Mouse (Mus musculus) embryonic facial prominence, embryonic 13.5 days (tissue): Measurements from ENCODE around the gene Clvs2. TPM values are rescaled to one million over a fixed set of nuclear protein-coding genes. Genes with fewer than 3 reads are reported as not detected.
A peak's percentile ranks its signal among the peaks of the same experiment; 100 is the strongest.

Experiments used
- ATAC-seq: fragments of 200-750 bp; cut with Nextera tagmentation; 2 replicates; pipeline ENCODE4 v1.8.0; 2017; ENCODE audit warnings: low read depth; ENCODE audit not compliant: insufficient number of reproducible peaks, insufficient read depth, low FRiP score, low TSS enrichment
- H3K27ac ChIP-seq: fragments of 300-500 bp; sonication (generic); 2 replicates; pipeline ENCODE4 v1.5.1; 2015; ENCODE audit warnings: moderate library complexity, mild to moderate bottlenecking, inconsistent platforms
- H3K27me3 ChIP-seq: fragments of 300-500 bp; sonication (generic); 2 replicates; pipeline ENCODE4 v1.6.1; 2015; ENCODE audit warnings: mild to moderate bottlenecking, inconsistent platforms
- H3K36me3 ChIP-seq: fragments of 300-500 bp; sonication (generic); 2 replicates; pipeline ENCODE4 v1.6.1; 2015; ENCODE audit warnings: mild to moderate bottlenecking, inconsistent platforms
- H3K4me1 ChIP-seq: fragments of 300-500 bp; sonication (generic); 2 replicates; pipeline ENCODE4 v1.6.1; 2015; ENCODE audit warnings: inconsistent platforms
- H3K4me2 ChIP-seq: fragments of 300-500 bp; sonication (generic); 2 replicates; pipeline ENCODE4 v1.6.1; 2015; ENCODE audit warnings: moderate library complexity, mild to moderate bottlenecking, inconsistent platforms
- H3K4me3 ChIP-seq: fragments of 300-500 bp; sonication (generic); 2 replicates; pipeline ENCODE4 v1.5.1; 2015; ENCODE audit warnings: mild to moderate bottlenecking, inconsistent platforms
- H3K9ac ChIP-seq: fragments of 300-500 bp; sonication (generic); 2 replicates; pipeline ENCODE4 v1.6.1; 2015; ENCODE audit warnings: mild to moderate bottlenecking, inconsistent platforms
- H3K9me3 ChIP-seq: fragments of 300-500 bp; sonication (generic); 2 replicates; pipeline ENCODE4 v1.6.1; 2016; ENCODE audit warnings: inconsistent platforms
- WGBS: fragments of 180-500 bp; shearing (Covaris S2); methylation state at CpG from one replicate; pipeline ENCODE4 v1.1.7; 2015; ENCODE audit warnings: mixed read lengths; 5-methylcytosine and 5-hydroxymethylcytosine counted together
- polyA plus RNA-seq: library from polyadenylated mRNA; unstranded; fragments of >200 nt; fragmentation: Nextera tagmentation; extraction: Ambion mirVana; gene quantifications from 2 replicates; pipeline ENCODE4 v1.2.1, GENCODE M21; 2015

Clvs2 gene
- polyA plus RNA-seq: 0.07 TPM in 1 of 2 replicates, not detected in the other

- Histone ChIP-seq H3K4me3 (peak within 1 kb of the TSS; percentile 43), H3K9me3 (no peaks in the 10 kb centered on the region), H3K27me3 (peaks cover 29% of the 10 kb centered on the region), H3K27ac (no peak within 1 kb of the TSS), H3K9ac (peak within 1 kb of the TSS; percentile 67), H3K4me1 (peaks cover 6% of the 10 kb centered on the region; the same call in 1 of the 2 replicates), H3K36me3 (no peaks in the 10 kb centered on the region), H3K4me2 (peak within 1 kb of the TSS; percentile 79)
- 1% methylated on average over 37 of the region's 37 CpGs for WGBS
- ATAC-seq: no peak
Observed at GRCm38 (mm10) chr10:33624131-33624879, at the start of gene Clvs2. Clvs2 (minus strand) TSS chr10:33624769.

DNA sequence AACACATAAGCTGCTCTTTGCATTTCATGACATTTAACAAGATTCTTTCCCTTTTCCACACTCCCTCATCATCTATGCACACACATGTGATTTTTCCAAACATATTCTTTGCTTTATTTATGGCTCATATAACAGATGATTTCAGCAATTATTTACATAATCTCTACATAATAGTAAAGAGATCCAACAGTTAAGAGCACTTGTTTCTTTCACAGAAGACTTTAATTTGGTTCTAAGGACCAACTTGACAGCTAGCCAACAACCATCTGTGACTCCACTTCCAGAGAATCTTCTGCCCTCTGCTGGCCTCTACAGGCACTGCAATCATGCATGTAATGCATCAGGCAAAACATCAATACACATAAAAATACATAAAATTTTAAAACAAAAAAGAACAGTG, 28.6 kb upstream of the Clvs2 start:
- H3K4me2 ChIP-seq: no peak overlapping the region
- no peaks in the 10 kb centered on the region for H3K4me1 ChIP-seq
- no peak for ATAC-seq
- no peak overlapping the region for H3K27ac ChIP-seq
- H3K36me3 ChIP-seq: no peaks in the 10 kb centered on the region
- no peak overlapping the region for H3K4me3 ChIP-seq
- H3K27me3 ChIP-seq: no peaks in the 10 kb centered on the region
- H3K9me3 ChIP-seq: no peaks in the 10 kb centered on the region
- H3K9ac ChIP-seq: no peak overlapping the region

GRCm38 (mm10) chr10:33623577-33623991, 985 bp downstream of the Clvs2 start:
- 15% methylated on average over 6 of the region's 6 CpGs for WGBS
- Histone ChIP-seq H3K27me3 (peaks cover 29% of the 10 kb centered on the region), H3K9ac (peak overlapping the region; percentile 67; the same call in 1 of the 2 replicates), H3K36me3 (no peaks in the 10 kb centered on the region), H3K27ac (no peak overlapping the region), H3K4me3 (no peak overlapping the region), H3K4me2 (peak overlapping the region; percentile 79), H3K9me3 (no peaks in the 10 kb centered on the region), H3K4me1 (peaks cover 6% of the 10 kb centered on the region; the same call in 1 of the 2 replicates)
- ATAC-seq: no peak

DNA sequence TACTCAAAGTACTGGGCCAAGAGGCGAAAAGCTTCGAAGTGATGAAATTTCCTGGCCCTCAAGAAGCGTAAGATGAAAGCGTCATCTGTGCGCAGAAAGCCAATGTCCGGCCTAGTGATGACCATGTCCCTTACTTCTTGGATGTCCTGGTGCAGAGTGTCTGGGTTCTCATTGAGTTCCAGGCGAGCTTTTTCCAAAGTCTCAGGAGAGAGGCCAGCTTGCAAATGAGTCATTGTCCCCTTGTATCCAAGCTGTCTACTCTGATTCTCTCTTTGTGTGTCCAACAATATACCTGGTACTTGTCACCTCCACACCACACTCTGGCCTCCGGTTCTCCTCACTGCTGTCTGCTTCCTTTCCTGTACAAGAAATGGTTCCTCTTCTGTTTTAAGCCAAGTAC, 1.9 kb downstream of the Clvs2 start:
- peaks cover 29% of the 10 kb centered on the region for H3K27me3 ChIP-seq
- 92% methylated on average over 8 of the region's 8 CpGs for WGBS
- no peaks in the 10 kb centered on the region for H3K36me3 ChIP-seq
- no peaks in the 10 kb centered on the region for H3K9me3 ChIP-seq
- ATAC-seq: no peak
- peaks cover 6% of the 10 kb centered on the region; the same call in 1 of the 2 replicates for H3K4me1 ChIP-seq
- H3K4me2 ChIP-seq: no peak overlapping the region
- no peak overlapping the region for H3K9ac ChIP-seq
- no peak overlapping the region for H3K27ac ChIP-seq
- H3K4me3 ChIP-seq: no peak overlapping the region

GRCm38 (mm10) chr10:33616207-33616606, 8.4 kb downstream of the Clvs2 start:
- WGBS: 73% methylated on average over 2 of the region's 2 CpGs
- H3K9me3 ChIP-seq: no peaks in the 10 kb centered on the region
- H3K27me3 ChIP-seq: no peaks in the 10 kb centered on the region
- no peak overlapping the region for H3K27ac ChIP-seq
- no peak overlapping the region for H3K4me3 ChIP-seq
- ATAC-seq: no peak
- no peak overlapping the region for H3K9ac ChIP-seq
- no peak overlapping the region for H3K4me2 ChIP-seq
- H3K4me1 ChIP-seq: no peaks in the 10 kb centered on the region
- no peaks in the 10 kb centered on the region for H3K36me3 ChIP-seq

DNA sequence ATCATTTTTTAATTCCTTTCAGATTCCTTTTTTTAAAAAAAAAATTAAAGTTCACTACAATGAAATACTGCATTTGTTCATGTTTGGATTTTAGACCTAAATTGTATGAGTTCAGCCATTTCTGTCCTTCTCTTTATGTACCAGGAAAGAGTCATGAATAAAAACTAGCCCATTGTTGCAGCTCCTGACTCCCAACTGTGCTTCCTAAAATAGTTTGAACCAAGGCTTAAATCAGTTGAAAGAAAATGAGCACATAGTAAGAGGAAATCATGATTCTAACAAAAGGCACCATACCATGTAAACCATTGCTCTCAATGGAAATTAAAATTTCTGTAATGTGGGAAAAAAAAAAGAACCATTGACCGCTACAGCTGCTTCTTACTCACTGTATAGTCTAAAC, 11.4 kb downstream of the Clvs2 start:
- 96% methylated on average over 1 of the region's 1 CpGs for WGBS
- no peaks in the 10 kb centered on the region for H3K9me3 ChIP-seq

GRCm38 (mm10) chr10:33592732-33593131, 31.8 kb downstream of the Clvs2 start:
- Histone ChIP-seq H3K27me3 (no peaks in the 10 kb centered on the region), H3K36me3 (no peaks in the 10 kb centered on the region), H3K9me3 (no peaks in the 10 kb centered on the region), H3K9ac (no peak overlapping the region), H3K4me1 (no peaks in the 10 kb centered on the region), H3K27ac (no peak overlapping the region), H3K4me2 (no peak overlapping the region), H3K4me3 (no peak overlapping the region)
- 94% methylated on average over 16 of the region's 16 CpGs for WGBS
- no peak for ATAC-seq

More for the DNA sequence above, 11.4 kb downstream of the Clvs2 start:
- H3K4me3 ChIP-seq: no peak overlapping the region
- H3K36me3 ChIP-seq: no peaks in the 10 kb centered on the region
- no peaks in the 10 kb centered on the region for H3K27me3 ChIP-seq
- H3K9ac ChIP-seq: no peak overlapping the region
- H3K27ac ChIP-seq: no peak overlapping the region
- ATAC-seq: no peak
- no peaks in the 10 kb centered on the region for H3K4me1 ChIP-seq
- H3K4me2 ChIP-seq: no peak overlapping the region

GRCm38 (mm10) chr10:33588800-33589199, 35.8 kb downstream of the Clvs2 start:
- H3K36me3 ChIP-seq: no peaks in the 10 kb centered on the region

DNA sequence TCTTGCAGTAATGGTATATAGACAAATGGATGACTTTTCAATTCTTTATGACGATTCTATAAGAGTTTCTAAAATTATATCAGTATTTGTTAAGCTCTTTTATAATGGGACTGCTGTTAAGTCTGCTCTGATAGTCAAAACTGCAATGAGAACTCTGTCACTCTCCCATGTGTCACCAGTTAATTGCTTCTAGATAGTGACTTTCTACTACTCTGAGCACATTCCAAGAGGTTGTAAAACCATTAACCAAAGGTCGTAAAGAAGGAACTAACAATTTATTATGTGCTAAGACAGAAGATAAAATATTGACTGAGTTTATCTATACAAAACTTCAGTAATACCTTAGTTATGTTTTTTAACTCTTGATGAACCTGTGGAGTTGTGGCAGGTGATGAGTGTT, 37.5 kb downstream of the Clvs2 start:
- Histone ChIP-seq H3K4me3 (no peak overlapping the region), H3K9me3 (no peaks in the 10 kb centered on the region), H3K27ac (no peak overlapping the region), H3K4me2 (no peak overlapping the region), H3K4me1 (no peaks in the 10 kb centered on the region), H3K27me3 (no peaks in the 10 kb centered on the region), H3K9ac (no peak overlapping the region), H3K36me3 (no peaks in the 10 kb centered on the region)
- 69% methylated on average over 2 of the region's 2 CpGs for WGBS
- no peak for ATAC-seq

More at GRCm38 (mm10) chr10:33588800-33589199, 35.8 kb downstream of the Clvs2 start:
- no peaks in the 10 kb centered on the region for H3K9me3 ChIP-seq
- no peaks in the 10 kb centered on the region for H3K27me3 ChIP-seq
- no peak overlapping the region for H3K27ac ChIP-seq
- no peak for ATAC-seq
- H3K4me2 ChIP-seq: no peak overlapping the region
- H3K4me1 ChIP-seq: no peaks in the 10 kb centered on the region
- 64% methylated on average over 2 of the region's 2 CpGs for WGBS
- no peak overlapping the region for H3K9ac ChIP-seq
- no peak overlapping the region for H3K4me3 ChIP-seq

GRCm38 (mm10) chr10:33558081-33558480, 66.5 kb downstream of the Clvs2 start:
- 69% methylated on average over 3 of the region's 3 CpGs for WGBS
- H3K9me3 ChIP-seq: no peaks in the 10 kb centered on the region
- no peak overlapping the region for H3K4me2 ChIP-seq
- no peaks in the 10 kb centered on the region for H3K4me1 ChIP-seq
- no peak overlapping the region for H3K4me3 ChIP-seq
- no peaks in the 10 kb centered on the region for H3K27me3 ChIP-seq
- H3K27ac ChIP-seq: no peak overlapping the region
- no peaks in the 10 kb centered on the region for H3K36me3 ChIP-seq
- no peak for ATAC-seq
- no peak overlapping the region for H3K9ac ChIP-seq

- Histone ChIP-seq H3K9me3 (no peaks in the 10 kb centered on the region), H3K4me2 (no peak overlapping the region), H3K36me3 (no peaks in the 10 kb centered on the region), H3K27ac (no peak overlapping the region), H3K27me3 (no peaks in the 10 kb centered on the region), H3K4me1 (no peaks in the 10 kb centered on the region), H3K9ac (no peak overlapping the region), H3K4me3 (no peak overlapping the region)
- WGBS: 78% methylated on average over 4 of the region's 4 CpGs
- no peak for ATAC-seq
Observed at GRCm38 (mm10) chr10:33540331-33540730, 84.2 kb downstream of the Clvs2 start.
